Mouse (Mus musculus): ENCODE measurements around the gene Lrmp. TPM values are rescaled to one million over a fixed set of nuclear protein-coding genes. Genes with fewer than 3 reads are reported as not detected.

The Lrmp gene
- polyA plus RNA-seq (2012; fragmentation: generic; extraction: Trizol) = 0.04 TPM

- H3K4me2 ChIP-seq (ENCODE audit: low read depth) = no peak within 1 kb of the TSS
- no peaks in the 10 kb centered on the region for H3K79me2 ChIP-seq (ENCODE audit: control insufficient read depth, insufficient read depth)
- no peak within 1 kb of the TSS for H3K4me3 ChIP-seq
- TF ChIP-seq REST (IDR thresholded peaks at IDR 0.05; ENCODE audit: insufficient read depth, insufficient read length) (no peak), USF1 (IDR thresholded peaks at IDR 0.05; ENCODE audit: low read depth) (no peak), SRF (IDR thresholded peaks at IDR 0.05; ENCODE audit: control insufficient read depth, insufficient read length, low read depth) (no peak), MAX (IDR thresholded peaks at IDR 0.05; ENCODE audit: low read depth) (no peak), POLR2A (IDR thresholded peaks at IDR 0.05; ENCODE audit: insufficient read length, low read depth) (no peak), CEBPB (IDR thresholded peaks at IDR 0.05; ENCODE audit: insufficient read depth, poor library complexity, severe bottlenecking) (no peak), E2F4 (IDR thresholded peaks at IDR 0.05; ENCODE audit: insufficient read depth) (no peak), TCF3 (IDR thresholded peaks at IDR 0.05; ENCODE audit: insufficient read length, low read depth) (no peak), MYOD1 (IDR thresholded peaks at IDR 0.05; ENCODE audit: control insufficient read depth in 1 of 3, insufficient read length in 2 of 3, low read depth in 2 of 3) (no peak), TCF12 (IDR thresholded peaks at IDR 0.05; ENCODE audit: insufficient read depth, poor library complexity, severe bottlenecking) (no peak), MYOG (IDR thresholded peaks at IDR 0.05; ENCODE audit: control insufficient read depth in 1 of 3, insufficient read depth in 1 of 3, insufficient read length in 2 of 3, low read depth in 2 of 3) (no peak), POLR2AphosphoS2 (IDR thresholded peaks at IDR 0.05; ENCODE audit: insufficient read length, low read depth) (no peak)
- H3ac ChIP-seq (ENCODE audit: control insufficient read depth, insufficient read length) = no peak within 1 kb of the TSS
- H3K27me3 ChIP-seq (ENCODE audit: control insufficient read depth, insufficient read depth, insufficient read length) = no peaks in the 10 kb centered on the region
- no peaks in the 10 kb centered on the region for H3K36me3 ChIP-seq (ENCODE audit: control insufficient read depth, insufficient read depth)
Measured at GRCm38 (mm10) chr6:145115476-145116097, at the start of gene Lrmp. TSS of gene Lrmp (plus strand) at chr6:145115653.

GRCm38 (mm10) chr6:145066416-145066815 lies 49.0 kb upstream of the Lrmp start:
- Histone ChIP-seq H3K4me3 (no peak overlapping the region), H3K27me3 (ENCODE audit: control insufficient read depth, insufficient read depth, insufficient read length) (no peaks in the 10 kb centered on the region), H3K36me3 (ENCODE audit: control insufficient read depth, insufficient read depth) (no peaks in the 10 kb centered on the region), H3K79me2 (ENCODE audit: control insufficient read depth, insufficient read depth) (peaks cover 99% of the 10 kb centered on the region), H3ac (ENCODE audit: control insufficient read depth, insufficient read length) (no peak overlapping the region), H3K4me2 (ENCODE audit: low read depth) (no peak overlapping the region)
- TF ChIP-seq POLR2AphosphoS2 (IDR thresholded peaks at IDR 0.05; ENCODE audit: insufficient read length, low read depth) (no peak), POLR2A (IDR thresholded peaks at IDR 0.05; ENCODE audit: insufficient read length, low read depth) (no peak), MYOD1 (IDR thresholded peaks at IDR 0.05; ENCODE audit: control insufficient read depth in 1 of 3, insufficient read length in 2 of 3, low read depth in 2 of 3) (no peak), E2F4 (IDR thresholded peaks at IDR 0.05; ENCODE audit: insufficient read depth) (no peak), CEBPB (IDR thresholded peaks at IDR 0.05; ENCODE audit: insufficient read depth, poor library complexity, severe bottlenecking) (no peak), SRF (IDR thresholded peaks at IDR 0.05; ENCODE audit: control insufficient read depth, insufficient read length, low read depth) (no peak), MYOG (IDR thresholded peaks at IDR 0.05; ENCODE audit: control insufficient read depth in 1 of 3, insufficient read depth in 1 of 3, insufficient read length in 2 of 3, low read depth in 2 of 3) (no peak), REST (IDR thresholded peaks at IDR 0.05; ENCODE audit: insufficient read depth, insufficient read length) (no peak), USF1 (IDR thresholded peaks at IDR 0.05; ENCODE audit: low read depth) (no peak), MAX (IDR thresholded peaks at IDR 0.05; ENCODE audit: low read depth) (no peak), TCF12 (IDR thresholded peaks at IDR 0.05; ENCODE audit: insufficient read depth, poor library complexity, severe bottlenecking) (no peak), TCF3 (IDR thresholded peaks at IDR 0.05; ENCODE audit: insufficient read length, low read depth) (no peak)

GRCm38 (mm10) chr6:145067679-145068078 lies 47.8 kb upstream of the Lrmp start:
- Histone ChIP-seq H3ac (ENCODE audit: control insufficient read depth, insufficient read length) (no peak overlapping the region), H3K4me2 (ENCODE audit: low read depth) (no peak overlapping the region)

GRCm38 (mm10) chr6:145069397-145069796 lies 46.1 kb upstream of the Lrmp start:
- Histone ChIP-seq H3K79me2 (ENCODE audit: control insufficient read depth, insufficient read depth) (peaks cover 99% of the 10 kb centered on the region), H3K36me3 (ENCODE audit: control insufficient read depth, insufficient read depth) (no peaks in the 10 kb centered on the region), H3K27me3 (ENCODE audit: control insufficient read depth, insufficient read depth, insufficient read length) (no peaks in the 10 kb centered on the region), H3K4me2 (ENCODE audit: low read depth) (no peak overlapping the region), H3K4me3 (no peak overlapping the region), H3ac (ENCODE audit: control insufficient read depth, insufficient read length) (no peak overlapping the region)
- no peak for TF ChIP-seq SRF (IDR thresholded peaks at IDR 0.05; ENCODE audit: control insufficient read depth, insufficient read length, low read depth)
- TF ChIP-seq REST (IDR thresholded peaks at IDR 0.05; ENCODE audit: insufficient read depth, insufficient read length) = no peak
- no peak for TF ChIP-seq TCF3 (IDR thresholded peaks at IDR 0.05; ENCODE audit: insufficient read length, low read depth)
- no peak for TF ChIP-seq MYOD1 (IDR thresholded peaks at IDR 0.05; ENCODE audit: control insufficient read depth in 1 of 3, insufficient read length in 2 of 3, low read depth in 2 of 3)
- no peak for TF ChIP-seq E2F4 (IDR thresholded peaks at IDR 0.05; ENCODE audit: insufficient read depth)
- no peak for TF ChIP-seq POLR2AphosphoS2 (IDR thresholded peaks at IDR 0.05; ENCODE audit: insufficient read length, low read depth)
- no peak for TF ChIP-seq TCF12 (IDR thresholded peaks at IDR 0.05; ENCODE audit: insufficient read depth, poor library complexity, severe bottlenecking)

More at GRCm38 (mm10) chr6:145067679-145068078, 47.8 kb upstream of the Lrmp start:
- Histone ChIP-seq H3K36me3 (ENCODE audit: control insufficient read depth, insufficient read depth) (no peaks in the 10 kb centered on the region), H3K4me3 (no peak overlapping the region), H3K79me2 (ENCODE audit: control insufficient read depth, insufficient read depth) (peaks cover 99% of the 10 kb centered on the region), H3K27me3 (ENCODE audit: control insufficient read depth, insufficient read depth, insufficient read length) (no peaks in the 10 kb centered on the region)
- TF ChIP-seq REST (IDR thresholded peaks at IDR 0.05; ENCODE audit: insufficient read depth, insufficient read length) (no peak), CEBPB (IDR thresholded peaks at IDR 0.05; ENCODE audit: insufficient read depth, poor library complexity, severe bottlenecking) (no peak)

- H3ac ChIP-seq (ENCODE audit: control insufficient read depth, insufficient read length) = no peak overlapping the region
- TF ChIP-seq MYOG (IDR thresholded peaks at IDR 0.05; ENCODE audit: control insufficient read depth in 1 of 3, insufficient read depth in 1 of 3, insufficient read length in 2 of 3, low read depth in 2 of 3) (no peak), TCF3 (IDR thresholded peaks at IDR 0.05; ENCODE audit: insufficient read length, low read depth) (no peak), MYOD1 (IDR thresholded peaks at IDR 0.05; ENCODE audit: control insufficient read depth in 1 of 3, insufficient read length in 2 of 3, low read depth in 2 of 3) (no peak)
- peaks cover 99% of the 10 kb centered on the region for H3K79me2 ChIP-seq (ENCODE audit: control insufficient read depth, insufficient read depth)
- H3K27me3 ChIP-seq (ENCODE audit: control insufficient read depth, insufficient read depth, insufficient read length) = no peaks in the 10 kb centered on the region
- H3K4me2 ChIP-seq (ENCODE audit: low read depth) = no peak overlapping the region
- no peaks in the 10 kb centered on the region for H3K36me3 ChIP-seq (ENCODE audit: control insufficient read depth, insufficient read depth)
- no peak overlapping the region for H3K4me3 ChIP-seq
Measured at GRCm38 (mm10) chr6:145069921-145070320, 45.5 kb upstream of the Lrmp start.
